Mouse (Mus musculus): ENCODE measurements around the gene Mybph. TPM values are rescaled to one million over a fixed set of nuclear protein-coding genes. Genes with fewer than 3 reads are reported as not detected.
"Not testable (repeated sequence)": the region's sequence is repeated elsewhere in the genome, so short reads cannot be mapped to it uniquely, and the experiment has no call there.

The Mybph gene
- polyA plus RNA-seq, 1 experiment from 2014 or later, result not detected

DNA sequence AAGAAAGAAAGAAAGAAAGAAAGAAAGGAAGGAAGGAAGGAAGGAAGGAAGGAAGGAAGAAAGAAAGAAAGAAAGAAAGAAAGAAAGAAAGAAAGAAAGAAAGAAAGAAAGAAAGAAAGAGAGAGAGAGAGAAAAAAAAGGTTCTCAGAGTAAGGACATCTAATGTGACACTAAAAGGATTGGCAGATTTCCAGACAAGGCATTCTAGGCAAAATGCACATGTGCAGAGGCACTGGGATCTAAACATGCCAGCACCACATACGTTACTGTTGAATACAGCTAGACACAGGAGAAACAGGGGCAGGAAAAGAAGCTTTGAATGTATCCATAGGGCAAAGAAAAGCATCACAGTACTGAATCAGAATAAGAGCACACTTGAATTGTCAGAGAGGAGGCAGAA is 56.4 kb downstream of the Mybph start:
- not testable (repeated sequence) for H3K4me1 ChIP-seq (replicated peaks; ENCODE audit: control insufficient read depth, insufficient read depth, low read length); H3K9ac ChIP-seq (ENCODE audit: low read length); H3K9me3 ChIP-seq (ENCODE audit: control insufficient read depth, low read length); DNase-seq (ENCODE audit: low spot score); H3K4me2 ChIP-seq (ENCODE audit: low read length); ATAC-seq (replicated peaks; ENCODE audit: low FRiP score, low TSS enrichment, low read depth); H3K36me3 ChIP-seq (ENCODE audit: control insufficient read depth, insufficient read depth, low read length); H3K4me3 ChIP-seq (ENCODE audit: low read depth, low read length); H3K27me3 ChIP-seq (replicated peaks; ENCODE audit: control insufficient read depth, insufficient read depth, low read length); H3K27ac ChIP-seq (ENCODE audit: low read depth)
- WGBS, result 74% methylated on average over 1 of the region's 1 CpGs

Other genes starting within 250 kb of the Mybph start
- gene Fmod, start 156.2 kb upstream of the Mybph start, polyA plus RNA-seq (2014; fragmentation: Nextera tagmentation; extraction: Ambion mirVana), result 8.2 and 10.4 TPM in 2 replicates
- 32.6 and 34.6 TPM in 2 replicates for gene Btg2, start 114.3 kb upstream of the Mybph start, polyA plus RNA-seq (2014; fragmentation: Nextera tagmentation; extraction: Ambion mirVana)
- not detected in 2 replicates for gene Chit1, start 82.2 kb upstream of the Mybph start, polyA plus RNA-seq (2014; fragmentation: Nextera tagmentation; extraction: Ambion mirVana)
- 0.35 and 0.49 TPM in 2 replicates for gene Chil1, start 11.3 kb upstream of the Mybph start, polyA plus RNA-seq (2014; fragmentation: Nextera tagmentation; extraction: Ambion mirVana)
- 1.7 and 2.0 TPM in 2 replicates for gene Adora1, start 42.0 kb downstream of the Mybph start, polyA plus RNA-seq (2014; fragmentation: Nextera tagmentation; extraction: Ambion mirVana)
- 0.16 TPM in 1 of 2 replicates, not detected in the other for gene Myog, start 96.5 kb downstream of the Mybph start, polyA plus RNA-seq (2014; fragmentation: Nextera tagmentation; extraction: Ambion mirVana)
- 4.3 and 4.5 TPM in 2 replicates for gene Ppfia4, start 139.5 kb downstream of the Mybph start, polyA plus RNA-seq (2014; fragmentation: Nextera tagmentation; extraction: Ambion mirVana)
- 89.2 and 93.4 TPM in 2 replicates for gene Tmem183a, start 168.5 kb downstream of the Mybph start, polyA plus RNA-seq (2014; fragmentation: Nextera tagmentation; extraction: Ambion mirVana)
- 0.09 TPM in 1 of 2 replicates, not detected in the other for gene 4933406M09Rik, start 192.5 kb downstream of the Mybph start, polyA plus RNA-seq (2014; fragmentation: Nextera tagmentation; extraction: Ambion mirVana)
- gene Cyb5r1, start 212.1 kb downstream of the Mybph start, polyA plus RNA-seq (2014; fragmentation: Nextera tagmentation; extraction: Ambion mirVana), result 34.9 and 38.3 TPM in 2 replicates
- 80.1 and 80.6 TPM in 2 replicates for gene Adipor1, start 221.9 kb downstream of the Mybph start, polyA plus RNA-seq (2014; fragmentation: Nextera tagmentation; extraction: Ambion mirVana)

Data from intestine, embryonic 14.5 days (tissue).